Mouse (Mus musculus) embryonic facial prominence, embryonic 11.5 days (tissue): ENCODE measurements around the gene Sprr2d. TPM values are rescaled to one million over a fixed set of nuclear protein-coding genes. Genes with fewer than 3 reads are reported as not detected.

Experiments used
- ATAC-seq: fragments of 200-750 bp; cut with Nextera tagmentation; replicated peaks from 2 replicates; pipeline ENCODE4 v1.8.0; 2017; ENCODE audit warnings: low read depth; ENCODE audit not compliant: insufficient number of reproducible peaks, low FRiP score, low TSS enrichment
- DNase-seq: peaks from one replicate; pipeline ENCODE4 v3.0.0-alpha.2; 2015; ENCODE audit warnings: low spot score
- H3K27ac ChIP-seq: fragments of 300-500 bp; sonication (generic); replicated peaks from 2 replicates; pipeline ENCODE4 v1.5.1; 2014; ENCODE audit warnings: mild to moderate bottlenecking, low read depth, low read length, control low read depth
- H3K27me3 ChIP-seq: fragments of 300-500 bp; sonication (generic); 2 replicates; pipeline ENCODE4 v1.6.1; 2014; ENCODE audit warnings: mild to moderate bottlenecking, low read length, moderate library complexity, mixed read lengths; ENCODE audit not compliant: control insufficient read depth, insufficient read depth
- H3K36me3 ChIP-seq: fragments of 300-500 bp; sonication (generic); replicated peaks from 2 replicates; pipeline ENCODE4 v1.6.1; 2014; ENCODE audit warnings: low read depth, mild to moderate bottlenecking, low read length, moderate library complexity, mixed read lengths; ENCODE audit not compliant: control insufficient read depth, insufficient read depth
- H3K4me1 ChIP-seq: fragments of 300-500 bp; sonication (generic); 2 replicates; pipeline ENCODE4 v1.6.1; 2014; ENCODE audit warnings: low read length, mixed read lengths; ENCODE audit not compliant: control insufficient read depth, insufficient read depth
- H3K4me2 ChIP-seq: fragments of 300-500 bp; sonication (generic); 2 replicates; pipeline ENCODE4 v1.6.1; 2014; ENCODE audit warnings: low read depth, mild to moderate bottlenecking, control low read depth, low read length, moderate library complexity
- H3K4me3 ChIP-seq: fragments of 300-500 bp; sonication (generic); 2 replicates; pipeline ENCODE4 v1.5.1; 2014; ENCODE audit warnings: low read depth, low read length, control low read depth
- H3K9ac ChIP-seq: fragments of 300-500 bp; sonication (generic); replicated peaks from 2 replicates; pipeline ENCODE4 v1.6.1; 2014; ENCODE audit warnings: mild to moderate bottlenecking, control low read depth, low read length
- H3K9me3 ChIP-seq: fragments of 300-500 bp; sonication (generic); replicated peaks from 2 replicates; pipeline ENCODE4 v1.6.1; 2016; ENCODE audit warnings: mild to moderate bottlenecking, low read length, inconsistent platforms, mixed read lengths; ENCODE audit not compliant: control insufficient read depth
- WGBS: fragments of 180-500 bp; shearing (Covaris S2); extraction: QIAGEN DNeasy Blood & Tissue Kit; methylation state at CpG from one replicate; pipeline ENCODE4 v1.1.7; 2014; 5-methylcytosine and 5-hydroxymethylcytosine counted together
- polyA plus RNA-seq: library from polyadenylated mRNA; unstranded; fragments of >200 nt; fragmentation: Nextera tagmentation; extraction: Ambion mirVana; gene quantifications from 2 replicates; pipeline ENCODE4 v1.2.1, GENCODE M21; 2014

Sprr2d gene
- polyA plus RNA-seq = not detected in 2 replicates

- Histone ChIP-seq H3K36me3 (no peaks in the 10 kb centered on the region), H3K4me1 (no peaks in the 10 kb centered on the region), H3K4me3 (no peak within 1 kb of the TSS), H3K27me3 (no peaks in the 10 kb centered on the region), H3K9ac (no peak within 1 kb of the TSS), H3K9me3 (no peaks in the 10 kb centered on the region), H3K4me2 (no peak within 1 kb of the TSS), H3K27ac (no peak within 1 kb of the TSS)
- WGBS = 94% methylated on average over 5 of the region's 5 CpGs
- no peak for DNase-seq
- no peak for ATAC-seq
Measured at GRCm38 (mm10) chr3:92338840-92339239, at the start of gene Sprr2d. Gene Sprr2d (plus strand): TSS chr3:92339140.

- Histone ChIP-seq H3K27ac (no peak overlapping the region), H3K9me3 (no peaks in the 10 kb centered on the region), H3K4me2 (no peak overlapping the region), H3K9ac (no peak overlapping the region), H3K27me3 (no peaks in the 10 kb centered on the region), H3K4me1 (no peaks in the 10 kb centered on the region), H3K36me3 (no peaks in the 10 kb centered on the region), H3K4me3 (no peak overlapping the region)
- DNase-seq (no peak), ATAC-seq (no peak)
- WGBS = 87% methylated on average over 1 of the region's 1 CpGs
Measured at GRCm38 (mm10) chr3:92307406-92307805, 31.5 kb upstream of the Sprr2d start.

DNA sequence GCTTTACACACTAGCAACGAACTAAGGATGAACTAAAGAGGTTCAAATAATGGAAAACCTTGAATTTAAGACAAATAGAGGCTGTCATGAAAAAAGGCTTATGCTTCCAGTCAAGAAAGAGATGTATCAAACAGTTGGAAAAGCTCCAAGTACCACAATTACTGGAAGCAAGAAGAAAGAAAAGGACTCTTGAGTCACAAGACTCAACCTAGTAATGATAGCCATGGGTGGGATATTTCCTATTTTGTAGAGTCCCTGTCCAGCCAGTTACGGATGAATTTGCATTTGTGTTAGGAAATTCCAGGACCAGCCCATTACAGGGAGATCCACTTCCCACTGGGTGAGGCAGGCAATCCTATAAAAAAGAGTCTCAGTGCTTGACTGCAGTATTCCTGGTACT is 22.6 kb upstream of the Sprr2d start, which contains the start of gene Sprr2b:
TSS of gene Sprr2b (plus strand) at position 301 of the 400 bp plus-strand sequence.
- WGBS = 75% methylated on average over 2 of the region's 2 CpGs

DNA sequence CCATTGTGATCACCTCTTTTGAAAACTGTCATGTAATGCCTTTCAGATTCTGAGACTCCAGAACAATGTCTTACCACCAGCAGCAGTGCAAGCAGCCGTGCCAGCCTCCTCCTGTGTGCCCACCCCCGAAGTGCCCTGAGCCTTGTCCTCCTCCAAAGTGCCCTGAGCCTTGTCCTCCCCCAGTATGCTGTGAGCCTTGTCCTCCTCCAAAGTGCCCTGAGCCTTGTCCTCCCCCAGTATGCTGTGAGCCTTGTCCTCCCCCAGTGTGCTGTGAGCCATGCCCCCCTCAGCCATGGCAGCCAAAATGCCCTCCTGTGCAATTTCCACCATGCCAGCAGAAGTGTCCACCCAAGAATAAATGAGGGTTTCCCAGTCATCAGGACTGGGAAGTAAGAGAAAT is 21.6 kb upstream of the Sprr2d start:
- no peaks in the 10 kb centered on the region for H3K36me3 ChIP-seq
- ATAC-seq = no peak
- no peak overlapping the region for H3K9ac ChIP-seq
- WGBS = 75% methylated on average over 2 of the region's 2 CpGs
- no peak overlapping the region for H3K27ac ChIP-seq
- no peaks in the 10 kb centered on the region for H3K4me1 ChIP-seq
- no peak for DNase-seq
- H3K27me3 ChIP-seq = no peaks in the 10 kb centered on the region
- no peak overlapping the region for H3K4me2 ChIP-seq
- H3K4me3 ChIP-seq = no peak overlapping the region
- no peaks in the 10 kb centered on the region for H3K9me3 ChIP-seq

More for the DNA sequence above, 22.6 kb upstream of the Sprr2d start, which contains the start of gene Sprr2b:
- Histone ChIP-seq H3K27me3 (no peaks in the 10 kb centered on the region), H3K4me3 (no peak within 1 kb of the TSS), H3K9ac (no peak within 1 kb of the TSS), H3K9me3 (no peaks in the 10 kb centered on the region), H3K4me1 (no peaks in the 10 kb centered on the region), H3K4me2 (no peak within 1 kb of the TSS), H3K36me3 (no peaks in the 10 kb centered on the region), H3K27ac (no peak within 1 kb of the TSS)
- ATAC-seq (no peak), DNase-seq (no peak)

DNA sequence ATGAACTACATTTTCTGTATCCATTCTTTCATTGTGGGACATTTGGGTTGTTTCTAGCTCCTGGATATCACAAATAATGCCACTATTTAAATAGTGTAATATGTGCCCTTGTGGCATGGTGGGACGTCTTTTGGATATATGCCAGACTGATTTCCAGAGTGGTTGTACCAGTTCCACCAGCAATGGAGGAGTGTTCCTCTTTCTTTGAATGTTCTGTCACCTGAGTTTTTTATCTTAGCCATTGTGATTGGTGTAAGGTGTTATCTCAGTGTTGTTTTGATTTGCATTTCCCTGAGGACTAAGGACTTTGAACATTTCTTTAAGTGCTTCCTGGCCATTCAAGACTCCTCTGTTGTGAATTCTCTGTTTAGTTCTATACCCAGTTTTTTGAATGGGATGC is 2.7 kb upstream of the Sprr2d start:
- 88% methylated on average over 1 of the region's 1 CpGs for WGBS
- Histone ChIP-seq H3K9me3 (no peaks in the 10 kb centered on the region), H3K4me2 (no peak overlapping the region), H3K36me3 (no peaks in the 10 kb centered on the region), H3K4me3 (no peak overlapping the region), H3K27ac (no peak overlapping the region), H3K27me3 (no peaks in the 10 kb centered on the region), H3K4me1 (no peaks in the 10 kb centered on the region), H3K9ac (no peak overlapping the region)
- ATAC-seq (no peak), DNase-seq (no peak)

GRCm38 (mm10) chr3:92351843-92352242 is 12.9 kb downstream of the Sprr2d start, which contains the start of gene Sprr2e:
Gene Sprr2e (plus strand): TSS chr3:92352143.
- Histone ChIP-seq H3K27me3 (no peaks in the 10 kb centered on the region), H3K9me3 (no peaks in the 10 kb centered on the region), H3K9ac (no peak within 1 kb of the TSS), H3K36me3 (no peaks in the 10 kb centered on the region), H3K4me2 (no peak within 1 kb of the TSS), H3K4me3 (no peak within 1 kb of the TSS), H3K4me1 (no peaks in the 10 kb centered on the region), H3K27ac (no peak within 1 kb of the TSS)
- ATAC-seq (no peak), DNase-seq (no peak)
- 86% methylated on average over 2 of the region's 2 CpGs for WGBS

GRCm38 (mm10) chr3:92361619-92362018 is 22.7 kb downstream of the Sprr2d start:
- DNase-seq = no peak
- H3K9ac ChIP-seq = no peak overlapping the region
- no peaks in the 10 kb centered on the region for H3K36me3 ChIP-seq
- no peaks in the 10 kb centered on the region for H3K4me1 ChIP-seq
- H3K27ac ChIP-seq = no peak overlapping the region
- no peak overlapping the region for H3K4me2 ChIP-seq
- no peak for ATAC-seq
- no peaks in the 10 kb centered on the region for H3K27me3 ChIP-seq
- no peak overlapping the region for H3K4me3 ChIP-seq
- no peaks in the 10 kb centered on the region for H3K9me3 ChIP-seq

GRCm38 (mm10) chr3:92364887-92365286 is 25.9 kb downstream of the Sprr2d start, which contains the start of gene Sprr2f:
Gene Sprr2f (plus strand): TSS chr3:92365187.
- H3K36me3 ChIP-seq = no peaks in the 10 kb centered on the region
- no peak within 1 kb of the TSS for H3K9ac ChIP-seq
- no peaks in the 10 kb centered on the region for H3K9me3 ChIP-seq
- DNase-seq = no peak
- H3K27me3 ChIP-seq = no peaks in the 10 kb centered on the region
- no peak within 1 kb of the TSS for H3K4me2 ChIP-seq
- no peak within 1 kb of the TSS for H3K4me3 ChIP-seq
- ATAC-seq = no peak
- H3K27ac ChIP-seq = no peak within 1 kb of the TSS
- no peaks in the 10 kb centered on the region for H3K4me1 ChIP-seq
- WGBS = 70% methylated on average over 3 of the region's 3 CpGs
